Mouse (Mus musculus): ENCODE results near the gene Vmn1r157.
"Not testable (repeated sequence)": the region's sequence is repeated elsewhere in the genome, so short reads cannot be mapped to it uniquely, and the experiment has no call there.

The Vmn1r157 gene

DNA sequence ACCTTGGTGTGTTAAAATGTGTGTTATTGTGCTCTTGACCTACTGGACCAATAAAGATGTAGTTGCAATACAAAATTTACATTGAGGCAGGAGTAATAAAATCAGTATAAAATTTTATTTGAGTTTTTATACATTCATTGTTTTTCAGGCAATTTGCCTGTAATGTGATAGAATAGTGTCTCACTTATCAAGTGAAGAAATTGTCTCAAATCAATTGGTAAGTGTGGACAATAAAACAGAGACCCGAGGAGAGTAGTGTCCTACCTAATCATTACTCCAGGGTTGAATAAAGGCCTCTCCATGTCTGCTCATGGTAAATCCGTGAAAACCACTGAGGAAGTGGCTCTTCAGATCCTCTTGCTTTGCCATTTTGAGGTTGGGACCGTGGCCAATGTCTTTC, at the start of gene Vmn1r157:
Vmn1r157 (plus strand) TSS at position 301 of the 400 bp plus-strand sequence.
- DNase-seq (ENCODE audit: low spot score): not testable (repeated sequence)

DNA sequence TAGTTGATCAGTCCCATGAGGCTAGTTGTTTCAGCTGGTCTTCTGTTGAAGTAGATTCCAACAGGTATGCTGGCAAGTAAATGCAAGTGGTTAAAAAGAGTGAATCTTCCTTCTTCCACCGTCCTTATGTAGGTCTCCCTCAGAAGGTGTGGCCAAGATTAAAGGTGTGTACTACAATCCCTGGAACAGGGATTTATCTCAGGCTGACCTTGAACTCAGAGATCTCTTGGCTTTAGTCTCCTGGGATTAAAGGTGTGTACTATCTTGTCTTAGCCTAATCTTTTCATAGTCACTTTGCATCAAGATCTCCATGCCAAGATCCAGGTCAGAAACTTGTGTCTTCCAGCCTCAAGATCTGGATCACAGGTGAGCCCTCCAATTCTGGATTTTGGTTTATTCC, 41.9 kb upstream of the Vmn1r157 start, which contains the start of gene Gm4567:
Gm4567 (minus strand) TSS at position 101 of the 400 bp plus-strand sequence.
- not testable (repeated sequence) for DNase-seq (ENCODE audit: low spot score)

DNA sequence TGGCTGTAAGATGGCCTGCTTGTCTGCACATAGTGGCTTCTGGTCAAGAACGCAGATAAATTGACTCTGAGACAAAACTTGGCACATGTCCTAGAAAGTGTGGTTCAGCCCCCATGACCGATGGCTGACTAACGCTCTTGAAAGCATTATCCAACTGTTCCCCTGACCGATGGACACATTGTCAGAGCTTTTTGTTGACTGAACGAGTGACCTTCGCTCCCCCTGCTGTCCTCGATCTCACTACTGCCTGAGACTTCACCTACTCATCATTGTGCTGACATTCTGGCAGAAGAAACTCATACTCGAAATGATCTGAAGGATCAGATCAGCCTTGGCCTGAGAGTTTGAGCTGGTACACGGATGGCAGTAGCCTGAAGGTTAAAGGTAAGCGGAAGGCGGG, 14.5 kb downstream of the Vmn1r157 start:
- not testable (repeated sequence) for DNase-seq (ENCODE audit: low spot score)

DNA sequence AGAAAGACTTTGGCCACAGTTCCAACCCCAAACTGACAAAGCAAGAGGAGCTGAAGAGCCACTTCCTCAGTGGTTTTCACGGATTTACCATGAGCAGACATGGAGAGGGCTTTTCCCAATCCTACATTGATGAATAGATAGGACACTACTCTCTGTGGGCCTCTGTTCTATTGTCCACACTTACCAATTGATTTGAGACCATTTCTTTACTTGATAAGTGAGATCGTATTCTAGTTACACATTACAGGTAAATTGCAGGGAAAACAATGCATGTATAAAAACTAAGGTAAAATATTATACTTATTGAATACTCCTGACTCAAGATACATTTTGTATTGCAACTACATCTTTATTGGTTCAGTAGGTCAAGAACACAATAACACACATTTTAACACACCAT, 29.2 kb downstream of the Vmn1r157 start, which contains the start of gene Vmn1r158:
Vmn1r158 (minus strand) TSS at position 101 of the 400 bp plus-strand sequence.
- not testable (repeated sequence) for DNase-seq (ENCODE audit: low spot score)

Data from urinary bladder, postnatal 14 days (tissue).